9 mouse cellular contexts compared by ENCODE assay signal in the genomic region with DNA sequence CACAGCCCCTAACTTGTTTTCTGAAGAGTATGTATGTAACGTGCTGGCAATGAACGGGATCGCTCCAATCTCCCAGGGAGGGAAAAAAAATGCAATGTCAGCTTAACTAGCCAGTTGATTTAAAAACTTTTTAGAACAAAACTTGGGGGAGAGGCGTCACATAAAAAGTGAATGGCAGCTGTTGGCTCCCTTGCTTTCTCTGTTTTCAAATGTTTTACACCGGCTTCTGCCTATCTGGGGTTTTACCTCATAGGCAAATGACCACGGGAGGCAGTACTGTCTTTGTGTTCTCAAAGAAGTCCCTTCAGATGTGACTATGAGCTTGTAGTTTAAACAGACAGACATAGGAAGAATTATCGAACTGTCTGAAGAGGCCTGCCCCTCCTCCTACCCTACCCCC. TPM values are rescaled to one million over a fixed set of nuclear protein-coding genes. Genes with fewer than 3 reads are reported as not detected.
DNase-seq lines count a peak whose midpoint lies in the region; ATAC-seq and TF ChIP-seq lines count a peak whose summit lies in the region.
"Had no signal": no experiment of that assay in that cellular context is flagged by ENCODE, and none has a peak within 500 bp of the region (broad histone marks: within the 10 kb centered on the region; RNA-seq: fewer than 3 reads in every experiment).

No protein-coding gene starts in this region.

- peak overlapping the region; percentile 63 for H3K4me3 ChIP-seq in gastrocnemius, adult 2 months
- H3K4me3 ChIP-seq in ES-E14 (ENCODE audit: insufficient read depth in 1 of 2, low read depth in 1 of 2, low read length in 2 of 2, poor library complexity in 1 of 2, severe bottlenecking in 1 of 2) = no peak overlapping the region
- peak overlapping the region; percentile 32 for H3K4me3 ChIP-seq in forebrain, postnatal 0 days (ENCODE audit: low read depth, low read length)
- H3K4me3 ChIP-seq in liver, embryonic 14.5 days (ENCODE audit: insufficient read depth in 1 of 2, low read depth in 2 of 2, low read length in 2 of 2) = no peak overlapping the region; a peak in 1 of 4 replicates

- intact Hi-C loops in gastrocnemius, adult 2 months (cut with DNase I) = loop anchor here (10.0 kb wide), 1 partner anchor 923 kb away; no protein-coding TSS in a partner anchor

- peak overlapping the region; percentile 59 for H3K4me2 ChIP-seq in forebrain, postnatal 0 days (ENCODE audit: low read depth)
- peak overlapping the region; percentile 68 for H3K4me2 ChIP-seq in liver, embryonic 14.5 days (ENCODE audit: low read depth)

- H3K9me3 ChIP-seq in ES-E14 (ENCODE audit: control insufficient read depth, insufficient read depth, low read depth, low read length) = no peaks in the 10 kb centered on the region
- no peaks in the 10 kb centered on the region for H3K9me3 ChIP-seq in forebrain, postnatal 0 days (ENCODE audit: low read length)
- no peaks in the 10 kb centered on the region for H3K9me3 ChIP-seq in liver, embryonic 14.5 days (ENCODE audit: control insufficient read depth, low read length)

- no peak for TF ChIP-seq EP300 in liver, embryonic 14.5 days (IDR thresholded peaks at IDR 0.05; ENCODE audit: low read depth)

- H3K27ac ChIP-seq in gastrocnemius, adult 2 months = peak overlapping the region; percentile 48
- no peak overlapping the region for H3K27ac ChIP-seq in ES-E14 (ENCODE audit: insufficient read depth, low read depth, low read length, poor library complexity, severe bottlenecking)
- peak overlapping the region; percentile 15; the same call in 1 of the 2 replicates for H3K27ac ChIP-seq in forebrain, postnatal 0 days (ENCODE audit: low read depth, low read length)
- H3K27ac ChIP-seq in liver, embryonic 14.5 days = no peak overlapping the region

- peak; percentile 21; the same call in 1 of the 2 replicates for TF ChIP-seq CTCF in gastrocnemius, adult 2 months (IDR thresholded peaks at IDR 0.05)
- peak; percentile 17; the same call in 1 of the 2 replicates for TF ChIP-seq CTCF in forebrain, postnatal 0 days (IDR thresholded peaks at IDR 0.05; ENCODE audit: low read depth)
- TF ChIP-seq CTCF in liver, embryonic 14.5 days (IDR thresholded peaks at IDR 0.05; ENCODE audit: low read depth) = no peak

- in situ Hi-C loops in ES-E14 (cut with MboI; ENCODE audit: low sequenced_read_pairs in 2 of 2, unreplicated experiment in 2 of 2) = loop anchor here (25.0 kb wide), 1 partner anchor 621 kb away; no protein-coding TSS in a partner anchor

- H3K9ac ChIP-seq in ES-E14 (ENCODE audit: insufficient read depth, low read depth, low read length, poor library complexity, severe bottlenecking) = no peak overlapping the region
- peak overlapping the region; percentile 40 for H3K9ac ChIP-seq in forebrain, postnatal 0 days
- H3K9ac ChIP-seq in liver, embryonic 14.5 days (replicated peaks) = no peak overlapping the region

- H3K36me3 ChIP-seq in ES-E14 (ENCODE audit: control insufficient read depth, insufficient read depth, low read length, poor library complexity, severe bottlenecking) = no peaks in the 10 kb centered on the region
- H3K36me3 ChIP-seq in forebrain, postnatal 0 days (ENCODE audit: insufficient read depth) = no peaks in the 10 kb centered on the region
- no peaks in the 10 kb centered on the region for H3K36me3 ChIP-seq in liver, embryonic 14.5 days (replicated peaks; ENCODE audit: control insufficient read depth, insufficient read depth, low read depth)

- WGBS in forebrain, postnatal 0 days = 17% methylated on average over 7 of the region's 7 CpGs
- WGBS in liver, embryonic 14.5 days (ENCODE audit: insufficient replicate concordance) = 58% methylated on average over 7 of the region's 7 CpGs

- H3K27me3 ChIP-seq in forebrain, postnatal 0 days (ENCODE audit: insufficient read depth, low read length) = no peaks in the 10 kb centered on the region
- H3K27me3 ChIP-seq in liver, embryonic 14.5 days (ENCODE audit: control insufficient read depth, insufficient read depth, low read length) = no peaks in the 10 kb centered on the region

- DNase-seq in gastrocnemius, adult 2 months = no peak
- DNase-seq in gastrocnemius, adult 18-20 months (ENCODE audit: low spot score) = no peak
- no peak for DNase-seq in ES-E14 (ENCODE audit: low read depth, low spot score)
- DNase-seq in forebrain, postnatal 0 days = no peak
- no peak for DNase-seq in liver, embryonic 14.5 days (ENCODE audit: low read depth in 3 of 3, low spot score in 3 of 3)
- no peak for DNase-seq in cerebellum, postnatal 4 days (ENCODE audit: low spot score in 2 of 2)
- no peak for DNase-seq in layer of hippocampus, adult 9-11 months
- DNase-seq: gastrocnemius, postnatal 25 days had no signal

- ATAC-seq in forebrain, postnatal 0 days = no peak
- no peak for ATAC-seq in liver, embryonic 14.5 days (ENCODE audit: insufficient read depth)
- no peak for ATAC-seq in megakaryocyte-erythroid progenitor cell, adult 5-6 weeks (replicated peaks; ENCODE audit: low FRiP score, low TSS enrichment, poor library complexity, severe bottlenecking)

- H3K4me1 ChIP-seq in ES-E14 (ENCODE audit: control insufficient read depth in 2 of 2, insufficient read depth in 2 of 2, low read length in 2 of 2, poor library complexity in 1 of 2) = no peaks in the 10 kb centered on the region; a peak in 1 of 4 replicates
- H3K4me1 ChIP-seq in forebrain, postnatal 0 days (ENCODE audit: insufficient read depth) = peaks cover 8% of the 10 kb centered on the region; the same call in 1 of the 2 replicates
- peaks cover 26 to 30% of the 10 kb centered on the region in 2 experiments for H3K4me1 ChIP-seq in liver, embryonic 14.5 days (replicated peaks; ENCODE audit: control insufficient read depth in 2 of 2, insufficient read depth in 2 of 2, low read length in 1 of 2)

TF ChIP-seq in ES-E14, 5 proteins besides CTCF, POLR2A, EP300 and RAD21:
- TF ChIP-seq MAFK (IDR thresholded peaks at IDR 0.05; ENCODE audit: insufficient read depth, low read depth, low read length) (peak; percentile 61; the same call in 1 of the 2 replicates), ZC3H11A (IDR thresholded peaks at IDR 0.05; ENCODE audit: borderline replicate concordance, low read depth, low read length) (no peak)
TF ChIP-seq in ES-E14: peak in this region for 1.

RNA-seq across cellular contexts. Expression of a gene that starts 4.3 kb away (rescaled TPM):
- 1 to 10 TPM; 2.9 to 4.8 TPM for total RNA-seq in gastrocnemius, adult 2 months (2021)
- total RNA-seq in gastrocnemius, adult 18-20 months (2021) = 1 to 10 TPM; 2.9 to 3.0 TPM
- total RNA-seq in ES-E14 (2012; rRNA removed) = 3.1 and 7.7 TPM in 2 replicates
- 15.1 and 16.3 TPM in 2 replicates for total RNA-seq in forebrain, postnatal 0 days (2014; rRNA removed)
- 15.4 and 15.6 TPM in 2 replicates for polyA plus RNA-seq in forebrain, postnatal 0 days (2015; fragmentation: Nextera tagmentation; extraction: Ambion mirVana)
- polyA plus RNA-seq in liver, embryonic 14.5 days (2012; rRNA removed) = 1.2 and 1.5 TPM in 2 replicates
- 3.2 and 3.5 TPM in 2 replicates for polyA plus RNA-seq in liver, embryonic 14.5 days (2014; fragmentation: Nextera tagmentation; extraction: Ambion mirVana)
- total RNA-seq in megakaryocyte-erythroid progenitor cell, adult 5-6 weeks (2014; fragmentation: Nextera tagmentation) = 1.4 and 4.0 TPM in 2 replicates
- total RNA-seq in megakaryocyte-erythroid progenitor cell, adult 5-6 weeks (2017) = 4.3 and 4.7 TPM in 2 replicates

Comparison
In these comparisons a context has a peak if more than half of its experiments do, and no peak if none do; other contexts are left out.
1. H3K27ac ChIP-seq: peak in gastrocnemius, adult 2 months (single experiment) and forebrain, postnatal 0 days (single experiment); none in ES-E14 (single experiment) and liver, embryonic 14.5 days (single experiment).
2. H3K4me3 ChIP-seq: peak in gastrocnemius, adult 2 months (single experiment) and forebrain, postnatal 0 days (single experiment); none in ES-E14 (0 of 2) and liver, embryonic 14.5 days (0 of 2).